Comparison of ENCODE assay signal across 8 mouse cellular contexts in genomic region chr15:78405517-78406211, GRCm38 (mm10). TPM values are rescaled to one million over a fixed set of nuclear protein-coding genes. Genes with fewer than 3 reads are reported as not detected.
DNase-seq lines count a peak whose midpoint lies in the region; ATAC-seq and TF ChIP-seq lines count a peak whose summit lies in the region.

Tst (minus strand) TSS chr15:78405907.

- DNase-seq in B cell, adult 2 months: peak; percentile 64 to 68
- peak; percentile 94 for DNase-seq in brain, adult 2 months (ENCODE audit: low read depth, low spot score)
- DNase-seq in heart, adult 8-10 months (ENCODE audit: low spot score): peak; percentile 83
- DNase-seq in kidney, adult 8-10 months: peak; percentile 99
- DNase-seq in midbrain, embryonic 14.5 days: peak; percentile 84
- peak; percentile 25 to 55 for DNase-seq in spleen, adult 2 months (ENCODE audit: low read depth in 1 of 2, low spot score in 2 of 2)

- no peak for TF ChIP-seq CTCF in embryonic fibroblast, embryonic 13.5 days (IDR thresholded peaks at IDR 0.05; ENCODE audit: borderline replicate concordance, insufficient read depth, low read length)
- no peak for TF ChIP-seq CTCF in spleen, adult 2 months (IDR thresholded peaks at IDR 0.05; ENCODE audit: extremely low read depth, insufficient read depth, insufficient read length, insufficient replicate concordance)

- ATAC-seq in limb, embryonic 12.5 days (ENCODE audit: insufficient number of reproducible peaks, insufficient read depth, low FRiP score, low TSS enrichment, low read depth): peak; percentile 44; the same call in 1 of the 2 replicates
- peak; percentile 59 for ATAC-seq in midbrain, embryonic 14.5 days (ENCODE audit: low FRiP score, low TSS enrichment)

- peak within 1 kb of the TSS; percentile 66 for H3K9ac ChIP-seq in limb, embryonic 12.5 days (replicated peaks)
- H3K9ac ChIP-seq in midbrain, embryonic 14.5 days (replicated peaks; ENCODE audit: low read length): peak within 1 kb of the TSS; percentile 75

- H3K36me3 ChIP-seq in limb, embryonic 12.5 days: no peaks in the 10 kb centered on the region
- no peaks in the 10 kb centered on the region for H3K36me3 ChIP-seq in midbrain, embryonic 14.5 days (ENCODE audit: control insufficient read depth, insufficient read depth, low read length)
- H3K36me3 ChIP-seq in spleen, adult 2 months (ENCODE audit: control insufficient read depth, insufficient read depth, low read length): no peaks in the 10 kb centered on the region

- H3K4me3 ChIP-seq in embryonic fibroblast, embryonic 13.5 days (ENCODE audit: insufficient read depth, low read length): peak within 1 kb of the TSS; percentile 62
- peak within 1 kb of the TSS; percentile 67 for H3K4me3 ChIP-seq in limb, embryonic 12.5 days (replicated peaks)
- H3K4me3 ChIP-seq in midbrain, embryonic 14.5 days (replicated peaks; ENCODE audit: low read depth, low read length): peak within 1 kb of the TSS; percentile 58
- peak within 1 kb of the TSS; percentile 92 for H3K4me3 ChIP-seq in spleen, adult 2 months (ENCODE audit: extremely low read depth, insufficient read depth, insufficient read length)

- H3K4me2 ChIP-seq in limb, embryonic 12.5 days: peak within 1 kb of the TSS; percentile 92
- H3K4me2 ChIP-seq in midbrain, embryonic 14.5 days (ENCODE audit: low read length): peak within 1 kb of the TSS; percentile 96

- peaks cover 2% of the 10 kb centered on the region; the same call in 1 of the 2 replicates for H3K4me1 ChIP-seq in embryonic fibroblast, embryonic 13.5 days (ENCODE audit: control insufficient read depth, insufficient read depth, low read length)
- H3K4me1 ChIP-seq in limb, embryonic 12.5 days (replicated peaks): peaks cover 34% of the 10 kb centered on the region
- H3K4me1 ChIP-seq in midbrain, embryonic 14.5 days (ENCODE audit: control insufficient read depth, insufficient read depth, low read length): peaks cover 16% of the 10 kb centered on the region; the same call in 1 of the 2 replicates
- H3K4me1 ChIP-seq in spleen, adult 2 months (ENCODE audit: control insufficient read depth, insufficient read depth, insufficient read length): peaks cover 6% of the 10 kb centered on the region; the same call in 1 of the 2 replicates

- peaks cover 32% of the 10 kb centered on the region for H3K27me3 ChIP-seq in limb, embryonic 12.5 days
- peaks cover 26% of the 10 kb centered on the region for H3K27me3 ChIP-seq in midbrain, embryonic 14.5 days (ENCODE audit: control insufficient read depth, insufficient read depth, low read length)
- no peaks in the 10 kb centered on the region for H3K27me3 ChIP-seq in spleen, adult 2 months (ENCODE audit: control insufficient read depth, insufficient read depth, low read length)

- 2% methylated on average over 34 of the region's 34 CpGs for WGBS in limb, embryonic 12.5 days
- 1% methylated on average over 34 of the region's 34 CpGs for WGBS in midbrain, embryonic 14.5 days
- 3% methylated on average over 34 of the region's 34 CpGs for WGBS in spleen, adult 2 months

- peak within 1 kb of the TSS; percentile 76 for H3K27ac ChIP-seq in embryonic fibroblast, embryonic 13.5 days (ENCODE audit: insufficient read depth, low read length)
- H3K27ac ChIP-seq in limb, embryonic 12.5 days: peak within 1 kb of the TSS; percentile 88
- H3K27ac ChIP-seq in midbrain, embryonic 14.5 days (replicated peaks; ENCODE audit: low read depth, low read length): peak within 1 kb of the TSS; percentile 89
- peak within 1 kb of the TSS; percentile 93 for H3K27ac ChIP-seq in spleen, adult 2 months (ENCODE audit: insufficient read depth, low read length)

- H3K9me3 ChIP-seq in limb, embryonic 12.5 days: no peaks in the 10 kb centered on the region
- H3K9me3 ChIP-seq in midbrain, embryonic 14.5 days (ENCODE audit: control insufficient read depth, low read length): no peaks in the 10 kb centered on the region

- TF ChIP-seq POLR2A in embryonic fibroblast, embryonic 13.5 days (IDR thresholded peaks at IDR 0.05; ENCODE audit: low read depth, low read length): no peak
- TF ChIP-seq POLR2A in spleen, adult 2 months (IDR thresholded peaks at IDR 0.05; ENCODE audit: low read depth, low read length): no peak

RNA-seq across cellular contexts. Expression of gene Tst, which starts in this region (rescaled TPM):
- 3.5 and 5.0 TPM in 2 replicates for polyA plus RNA-seq in embryonic fibroblast, embryonic 13.5 days (2011; ENCODE audit: insufficient read length, low read depth, missing spikeins)
- 10 to 100 TPM; 20.3 to 25.0 (median 21.6) TPM for total RNA-seq in heart, adult 8-10 months (2022)
- polyA plus RNA-seq in limb, embryonic 12.5 days (2016; fragmentation: Nextera tagmentation; extraction: Ambion mirVana): 6.3 and 6.7 TPM in 2 replicates
- 11.8 and 15.2 TPM in 2 replicates for polyA plus RNA-seq in midbrain, embryonic 14.5 days (2014; fragmentation: Nextera tagmentation; extraction: Ambion mirVana)
- polyA plus RNA-seq in spleen, adult 2 months (2012; rRNA removed): 16.3 and 16.8 TPM in 2 replicates

Comparison
In these comparisons a context has a peak if more than half of its experiments do, and no peak if none do; other contexts are left out.
1. Peak in every context shown above with its lines: DNase-seq, ATAC-seq, H3K4me3 ChIP-seq and H3K27ac ChIP-seq.
2. DNase-seq: peak in every context shown above with its lines; median percentile 99 in kidney, adult 8-10 months; 94 in brain, adult 2 months; 84 in midbrain, embryonic 14.5 days; 83 in heart, adult 8-10 months; 66 in B cell, adult 2 months; 40 in spleen, adult 2 months.